Mouse (Mus musculus) testis, adult 2 months (tissue): Measurements from ENCODE around the gene Eddm3b.

Source experiments
- CTCF ChIP-seq: fragments of 200-500 bp; IDR thresholded peaks from 2 replicates; pipeline ENCODE4 v1.5.1; 2012; ENCODE audit warnings: low read depth, mild to moderate bottlenecking, inconsistent platforms, low read length, moderate library complexity; ENCODE audit not compliant: control insufficient read depth, insufficient read depth, insufficient replicate concordance
- POLR2A ChIP-seq: fragments of 200-500 bp; IDR thresholded peaks from 2 replicates; pipeline ENCODE4 v1.6.1; 2012; ENCODE audit warnings: low read depth, mild to moderate bottlenecking, inconsistent platforms, low read length, moderate library complexity; ENCODE audit not compliant: control insufficient read depth

DNA sequence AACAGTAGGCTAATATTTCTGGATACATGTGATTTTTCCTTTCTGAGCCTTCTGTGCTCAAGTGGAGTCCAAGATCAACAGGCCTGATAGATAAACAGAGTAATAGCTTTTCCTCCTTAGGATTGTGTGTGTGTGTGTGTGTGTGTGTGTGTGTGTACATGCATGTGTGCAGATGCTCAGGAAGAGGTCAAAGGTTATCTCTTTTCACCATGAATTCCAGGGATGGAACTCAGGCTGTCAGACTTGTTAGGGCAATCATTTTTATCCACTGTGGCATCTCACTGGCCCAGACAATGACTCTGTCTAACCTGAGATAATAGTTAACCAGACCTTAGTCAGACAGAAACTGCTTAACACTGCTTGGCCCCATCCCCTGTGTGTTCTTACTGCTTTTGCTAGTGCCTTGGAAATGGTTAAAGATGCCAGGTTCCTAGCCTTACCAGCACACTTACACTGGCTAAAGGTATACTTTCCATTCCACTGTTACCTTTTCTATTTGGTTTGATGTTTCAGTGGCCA, 7.7 kb upstream of the Eddm3b start:
- TF ChIP-seq CTCF (no peak), POLR2A (no peak)
